Mouse (Mus musculus) spleen, adult 18-20 months (tissue): ENCODE data around the gene Acaa1b.

Experiments
- DNase-seq, 2 experiments: peaks; one replicate each; pipeline ENCODE4 v3.0.0; 2022; ENCODE audit warnings: mixed read lengths in 2 of 2

Acaa1b gene

GRCm38 (mm10) chr9:119156278-119157201 is at the start of gene Acaa1b:
Acaa1b (minus strand) TSS chr9:119157093.
- peak; percentile 21 to 66 for DNase-seq

GRCm38 (mm10) chr9:119206666-119207065 is 49.8 kb upstream of the Acaa1b start:
- DNase-seq, result no peak

- no peak for DNase-seq
Observed at GRCm38 (mm10) chr9:119205756-119206155, 48.9 kb upstream of the Acaa1b start.

- no peak for DNase-seq
Observed at GRCm38 (mm10) chr9:119203617-119204016, 46.7 kb upstream of the Acaa1b start.

GRCm38 (mm10) chr9:119201653-119202052 is 44.8 kb upstream of the Acaa1b start:
- no peak for DNase-seq

GRCm38 (mm10) chr9:119199151-119199861 is 42.4 kb upstream of the Acaa1b start:
- no peak for DNase-seq

- DNase-seq, result peak in 1 of 2 experiments; percentile 25
Observed at GRCm38 (mm10) chr9:119192202-119192990, 35.5 kb upstream of the Acaa1b start.

GRCm38 (mm10) chr9:119181241-119181728 is 24.4 kb upstream of the Acaa1b start:
- DNase-seq, result no peak

- DNase-seq, result no peak
Observed at GRCm38 (mm10) chr9:119179292-119179691, 22.4 kb upstream of the Acaa1b start.

GRCm38 (mm10) chr9:119167608-119168007 is 10.7 kb upstream of the Acaa1b start:
- DNase-seq, result no peak

- DNase-seq, result no peak
Observed at GRCm38 (mm10) chr9:119165548-119165947, 8.7 kb upstream of the Acaa1b start.

GRCm38 (mm10) chr9:119164743-119165142 is 7.8 kb upstream of the Acaa1b start:
- DNase-seq, result no peak

- no peak for DNase-seq
Observed at GRCm38 (mm10) chr9:119160689-119161088, 3.8 kb upstream of the Acaa1b start.

GRCm38 (mm10) chr9:119158861-119159260 is 2.0 kb upstream of the Acaa1b start, which contains the start of gene Gm47289:
Gm47289 (plus strand) TSS chr9:119159161.
- DNase-seq, result no peak

- no peak for DNase-seq
Observed at GRCm38 (mm10) chr9:119155826-119156225, 1.1 kb downstream of the Acaa1b start.

GRCm38 (mm10) chr9:119155416-119155815 is 1.5 kb downstream of the Acaa1b start:
- DNase-seq, result no peak

- no peak for DNase-seq
Observed at GRCm38 (mm10) chr9:119151751-119152150, 5.1 kb downstream of the Acaa1b start.

GRCm38 (mm10) chr9:119149601-119150000 is 7.3 kb downstream of the Acaa1b start:
- no peak for DNase-seq

GRCm38 (mm10) chr9:119146098-119146770 is 10.7 kb downstream of the Acaa1b start:
- no peak for DNase-seq

GRCm38 (mm10) chr9:119145638-119146037 is 11.3 kb downstream of the Acaa1b start:
- DNase-seq, result no peak

GRCm38 (mm10) chr9:119145137-119145536 is 11.8 kb downstream of the Acaa1b start:
- no peak for DNase-seq

- no peak for DNase-seq
Observed at GRCm38 (mm10) chr9:119144696-119145095, 12.2 kb downstream of the Acaa1b start.
